Mouse (Mus musculus) layer of hippocampus, adult 9-10 months (tissue): Measurements from ENCODE around the gene Tekt1.

Experiments
- DNase-seq: peaks from one replicate; pipeline ENCODE4 v3.0.0; 2022; ENCODE audit warnings: low spot score

The Tekt1 gene

GRCm38 (mm10) chr11:72362347-72362741 is at the start of gene Tekt1:
TSS of gene Tekt1 (minus strand) at chr11:72362442.
- no peak for DNase-seq

- DNase-seq: no peak
Observed at GRCm38 (mm10) chr11:72411945-72412344, 49.7 kb upstream of the Tekt1 start.

GRCm38 (mm10) chr11:72411093-72411921 is 49.1 kb upstream of the Tekt1 start, which contains the start of gene Smtnl2:
TSS of gene Smtnl2 (minus strand) at chr11:72411713.
- no peak for DNase-seq

- DNase-seq: no peak
Observed at GRCm38 (mm10) chr11:72410521-72411092, 48.4 kb upstream of the Tekt1 start.

GRCm38 (mm10) chr11:72409649-72410385 is 47.6 kb upstream of the Tekt1 start:
- DNase-seq: no peak

GRCm38 (mm10) chr11:72408451-72409170 is 46.4 kb upstream of the Tekt1 start:
- no peak for DNase-seq

GRCm38 (mm10) chr11:72407574-72407973 is 45.3 kb upstream of the Tekt1 start:
- DNase-seq: no peak

- DNase-seq: no peak
Observed at GRCm38 (mm10) chr11:72407081-72407480, 44.8 kb upstream of the Tekt1 start.

- no peak for DNase-seq
Observed at GRCm38 (mm10) chr11:72406079-72406675, 43.9 kb upstream of the Tekt1 start.

- DNase-seq: no peak
Observed at GRCm38 (mm10) chr11:72405532-72405931, 43.3 kb upstream of the Tekt1 start.

GRCm38 (mm10) chr11:72402969-72403368 is 40.7 kb upstream of the Tekt1 start:
- no peak for DNase-seq

- no peak for DNase-seq
Observed at GRCm38 (mm10) chr11:72402017-72402416, 39.8 kb upstream of the Tekt1 start.

GRCm38 (mm10) chr11:72401068-72401467 is 38.8 kb upstream of the Tekt1 start:
- DNase-seq: no peak

GRCm38 (mm10) chr11:72397811-72398525 is 35.7 kb upstream of the Tekt1 start:
- no peak for DNase-seq

- DNase-seq: no peak
Observed at GRCm38 (mm10) chr11:72397072-72397471, 34.8 kb upstream of the Tekt1 start.

- DNase-seq: no peak
Observed at GRCm38 (mm10) chr11:72396621-72397020, 34.4 kb upstream of the Tekt1 start.

- no peak for DNase-seq
Observed at GRCm38 (mm10) chr11:72395652-72396051, 33.4 kb upstream of the Tekt1 start.

GRCm38 (mm10) chr11:72394694-72395093 is 32.5 kb upstream of the Tekt1 start:
- DNase-seq: no peak

- no peak for DNase-seq
Observed at GRCm38 (mm10) chr11:72393669-72394068, 31.4 kb upstream of the Tekt1 start.

- no peak for DNase-seq
Observed at GRCm38 (mm10) chr11:72393243-72393642, 31.0 kb upstream of the Tekt1 start.

GRCm38 (mm10) chr11:72391181-72391580 is 28.9 kb upstream of the Tekt1 start:
- DNase-seq: no peak
